Mouse (Mus musculus): ENCODE measurements around the gene Tiam1.

DNA sequence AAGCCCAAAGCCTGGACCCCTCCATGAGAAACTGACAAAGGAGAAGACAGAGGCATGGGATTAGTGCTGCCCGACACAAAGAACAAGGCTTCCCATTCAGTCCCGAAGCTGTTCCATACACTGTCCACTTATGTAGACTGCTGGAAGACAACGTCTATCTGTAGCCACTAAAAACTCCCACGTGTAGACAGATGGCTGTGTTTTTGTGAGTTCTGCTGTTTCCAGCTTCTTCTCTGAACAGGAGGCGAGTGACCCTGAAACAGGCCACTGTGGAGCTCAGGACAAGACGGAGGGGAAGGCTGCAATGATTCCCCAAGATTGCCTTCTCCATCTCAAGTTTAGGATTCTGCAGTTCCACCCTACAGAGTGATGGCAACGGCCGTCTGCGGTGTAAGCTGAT, 330.0 kb downstream of the Tiam1 start:
- TF ChIP-seq CTCF (IDR thresholded peaks at IDR 0.05; ENCODE audit: low read depth) (no peak), EP300 (optimal IDR thresholded peaks at IDR 0.05) (no peak)

Measured in stomach, postnatal 0 days (tissue).